Mouse (Mus musculus): Measurements from ENCODE around the gene Hist4h4.

DNA sequence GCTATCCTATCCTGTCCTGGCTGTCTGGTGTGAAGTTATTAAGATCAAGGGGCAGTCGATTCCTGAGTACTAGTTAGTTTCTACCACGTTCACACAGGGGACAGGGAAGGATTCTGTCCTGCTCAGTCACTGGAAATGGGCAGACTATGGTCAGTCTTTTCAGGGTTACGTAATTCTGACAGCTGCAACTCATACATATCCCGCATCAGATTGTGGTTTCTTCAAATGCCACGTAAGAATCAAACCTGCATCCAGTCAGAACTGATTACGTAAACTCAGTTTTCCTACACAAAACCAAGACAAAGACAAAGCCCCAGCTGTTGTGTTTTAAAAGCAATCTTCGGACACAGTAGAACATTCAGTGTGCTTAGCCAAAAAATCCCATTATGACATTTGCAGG is 11.2 kb upstream of the Hist4h4 start:
- TF ChIP-seq CTCF (conservative IDR thresholded peaks at IDR 0.05 in 1 of 2, IDR thresholded peaks at IDR 0.05 in 1 of 2; ENCODE audit: low read depth in 2 of 2, low read length in 2 of 2) (no peak), POLR2A (IDR thresholded peaks at IDR 0.05; ENCODE audit: low read depth, low read length) (no peak), MAX (IDR thresholded peaks at IDR 0.05; ENCODE audit: low read length) (no peak), EP300 (IDR thresholded peaks at IDR 0.05; ENCODE audit: low read length) (no peak)
